Mouse (Mus musculus): ENCODE measurements around the gene Bcl2. TPM values are rescaled to one million over a fixed set of nuclear protein-coding genes. Genes with fewer than 3 reads are reported as not detected.

Gene Bcl2
- polyA plus RNA-seq, 2 experiments from 2014 or later, result 167 to 170 TPM

DNA sequence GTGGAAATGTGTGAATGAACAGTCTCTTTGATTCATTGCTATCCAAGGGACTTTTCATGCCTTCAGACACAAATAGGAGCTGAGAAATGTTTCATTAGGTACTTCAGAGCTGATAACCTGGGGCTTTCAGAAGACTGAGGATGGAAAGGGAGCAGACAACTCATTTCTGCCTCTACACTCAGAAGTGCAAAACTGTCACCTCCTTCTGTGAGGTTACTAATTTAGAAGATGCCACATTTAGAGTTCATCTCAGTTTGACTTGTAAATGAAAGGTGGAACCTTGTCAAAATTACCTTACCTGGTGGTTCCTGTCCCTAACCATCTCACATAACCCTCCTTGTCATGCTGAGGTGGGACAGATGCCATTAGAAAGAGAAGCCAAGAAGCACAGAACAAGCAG lies 128.7 kb downstream of the Bcl2 start:
- ATAC-seq, result no peak

- no peak for ATAC-seq
These were observed 129.2 kb downstream of the Bcl2 start for GRCm38 (mm10) chr1:106584824-106585223.

GRCm38 (mm10) chr1:106584273-106584672 lies 129.8 kb downstream of the Bcl2 start:
- no peak for ATAC-seq

GRCm38 (mm10) chr1:106583245-106584241 lies 130.5 kb downstream of the Bcl2 start:
- no peak for ATAC-seq

DNA sequence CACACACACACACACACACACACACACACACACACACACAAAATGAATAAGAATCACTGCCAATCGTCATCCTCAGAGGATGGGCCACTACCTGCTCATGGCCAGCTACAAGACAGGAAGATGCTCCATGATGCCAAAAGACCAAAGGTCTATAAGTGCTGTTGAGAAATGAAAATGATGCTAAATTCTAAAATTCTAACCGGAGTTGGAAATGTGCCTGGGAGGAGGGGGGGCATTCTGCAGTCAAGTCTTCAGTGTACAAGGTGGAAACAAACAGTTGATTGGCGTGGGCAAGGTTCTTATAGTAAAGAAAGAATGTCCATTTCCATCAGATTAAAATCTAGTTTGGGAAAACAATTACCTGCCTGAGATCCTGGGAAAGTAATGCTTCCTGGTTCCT lies 131.3 kb downstream of the Bcl2 start:
- ATAC-seq, result no peak

- peak; percentile 84 for ATAC-seq
These were observed 132.3 kb downstream of the Bcl2 start for GRCm38 (mm10) chr1:106581812-106582211.

- no peak for ATAC-seq
These were observed 134.3 kb downstream of the Bcl2 start for GRCm38 (mm10) chr1:106579768-106580167.

DNA sequence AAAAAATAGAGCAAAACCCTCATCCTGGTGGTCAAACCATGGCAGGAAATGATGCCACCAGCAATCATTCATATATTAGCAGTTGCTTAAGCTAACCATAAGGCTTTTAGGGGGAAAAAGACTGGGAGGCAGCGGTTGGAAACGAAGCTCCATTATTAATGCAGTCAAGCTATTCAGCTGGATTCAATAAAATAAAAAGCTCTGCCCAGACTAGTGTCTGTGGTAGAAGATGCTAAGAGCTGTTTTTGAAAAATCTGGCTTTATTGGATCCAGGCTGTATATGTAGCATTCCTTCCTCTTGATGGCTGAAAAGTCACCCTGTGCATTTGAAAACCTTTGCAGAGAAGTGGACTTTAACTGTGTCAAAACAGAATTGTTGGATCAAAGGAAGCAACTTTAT lies 141.6 kb downstream of the Bcl2 start:
- no peak for ATAC-seq

- no peak for ATAC-seq
These were observed 143.2 kb downstream of the Bcl2 start for GRCm38 (mm10) chr1:106570870-106571269.

DNA sequence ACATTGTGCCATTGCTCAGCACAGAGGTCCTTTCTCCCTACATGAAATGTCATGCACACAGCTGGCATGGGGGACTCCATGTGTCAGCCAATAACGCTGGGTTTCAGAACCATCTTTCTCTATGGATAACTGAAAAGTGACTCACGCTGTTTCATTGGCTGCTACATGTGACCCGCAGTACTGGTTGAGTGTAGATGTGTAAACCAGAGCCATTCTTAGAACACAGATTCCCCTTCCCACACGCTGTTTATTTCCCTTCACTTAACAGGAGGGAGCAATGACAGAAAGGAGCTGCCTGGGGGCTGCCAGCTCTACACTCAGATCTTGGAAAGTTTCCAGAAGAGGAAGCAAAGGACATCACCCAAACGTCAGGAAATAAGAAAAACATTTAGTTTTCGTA lies 143.7 kb downstream of the Bcl2 start:
- ATAC-seq, result peak; percentile 8

GRCm38 (mm10) chr1:106569674-106570073 lies 144.4 kb downstream of the Bcl2 start:
- ATAC-seq, result peak; percentile 81

- ATAC-seq, result no peak
These were observed 145.2 kb downstream of the Bcl2 start for GRCm38 (mm10) chr1:106568868-106569267.

DNA sequence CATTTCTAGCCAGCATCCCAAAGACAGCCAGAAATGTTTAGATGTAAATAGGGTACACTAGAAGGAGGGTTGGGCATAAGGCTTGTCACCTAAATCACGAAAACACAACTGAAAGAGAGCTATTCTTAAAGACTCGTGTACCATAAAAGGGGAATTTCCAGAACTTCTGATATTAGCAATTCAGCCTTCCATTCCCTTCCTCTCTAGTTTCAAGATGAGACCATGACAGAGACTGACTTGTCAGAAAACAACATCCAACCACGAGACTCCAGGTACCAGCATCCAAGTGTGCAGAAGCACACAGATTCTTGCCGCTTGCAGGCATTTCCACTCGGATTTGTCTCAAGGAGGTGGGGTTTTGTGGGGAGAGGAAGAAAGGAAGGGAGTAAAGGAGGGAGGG lies 146.6 kb downstream of the Bcl2 start:
- peak; percentile 18 for ATAC-seq

DNA sequence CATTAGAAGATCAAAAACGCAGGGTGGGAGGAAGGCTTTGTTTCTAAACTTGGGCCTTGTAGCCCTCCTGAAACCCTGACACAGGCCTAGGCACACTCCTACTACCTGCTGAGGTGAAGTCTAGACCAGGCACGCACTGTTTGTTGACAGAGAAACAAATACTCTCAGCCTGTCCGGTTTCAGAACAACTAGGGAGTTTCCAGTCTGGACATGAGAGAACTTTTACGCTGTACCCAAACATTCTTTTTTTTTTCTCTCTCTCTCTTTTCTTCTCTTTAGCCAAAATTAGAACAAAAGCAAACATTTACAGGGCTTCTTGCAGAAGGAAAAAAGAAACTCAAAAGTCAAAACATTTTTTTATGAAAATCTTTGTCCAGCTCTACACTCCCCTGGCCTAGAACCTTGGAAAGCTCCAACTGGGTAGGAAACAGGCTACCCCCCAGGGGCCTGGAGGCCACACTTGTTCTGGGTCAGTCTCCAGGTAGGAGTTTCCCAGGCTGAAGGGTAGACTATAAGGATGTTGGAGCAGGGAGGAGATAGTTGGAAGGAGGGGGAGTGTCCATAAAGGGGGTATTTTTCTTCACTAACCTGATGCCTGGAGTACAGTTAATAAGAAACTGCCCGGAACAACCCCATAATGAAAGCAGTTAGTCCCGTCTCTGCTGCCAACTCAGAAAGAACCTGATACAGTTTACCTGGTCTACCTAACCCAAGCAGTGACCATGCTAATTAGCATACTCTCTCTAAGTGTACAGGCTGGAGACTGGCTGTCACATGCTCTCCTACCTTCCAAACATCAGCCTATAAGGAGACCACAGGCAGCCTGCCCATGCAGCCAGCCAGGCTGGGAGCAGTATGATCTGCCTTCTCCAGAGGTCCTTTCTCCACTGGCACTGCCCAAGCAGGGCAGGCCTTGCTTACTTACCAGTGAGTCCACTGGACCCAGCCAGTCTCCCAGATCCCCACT lies 147.7 kb downstream of the Bcl2 start:
- no peak for ATAC-seq

GRCm38 (mm10) chr1:106565238-106565637 lies 148.8 kb downstream of the Bcl2 start:
- ATAC-seq, result no peak

DNA sequence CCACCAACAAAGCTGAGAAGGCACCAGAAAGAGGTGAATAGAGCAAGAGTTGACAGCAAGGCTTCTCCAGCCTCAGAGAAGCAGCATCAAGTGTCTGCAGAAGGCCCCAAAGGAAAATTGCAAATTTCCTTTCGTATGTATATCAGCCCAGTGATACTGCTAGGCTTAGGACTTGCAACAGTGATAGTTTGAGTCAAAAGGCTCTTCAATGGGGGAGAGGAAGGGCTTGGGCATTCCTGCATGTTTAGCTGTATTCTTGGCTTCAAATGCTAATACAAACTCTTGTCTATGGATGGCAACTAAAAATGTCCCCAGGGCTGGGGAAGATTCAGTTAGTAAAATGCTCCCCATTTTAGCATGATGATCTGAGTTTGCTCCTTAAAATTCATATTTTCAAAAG lies 149.6 kb downstream of the Bcl2 start:
- ATAC-seq, result no peak

GRCm38 (mm10) chr1:106562751-106563150 lies 151.3 kb downstream of the Bcl2 start:
- ATAC-seq, result no peak

DNA sequence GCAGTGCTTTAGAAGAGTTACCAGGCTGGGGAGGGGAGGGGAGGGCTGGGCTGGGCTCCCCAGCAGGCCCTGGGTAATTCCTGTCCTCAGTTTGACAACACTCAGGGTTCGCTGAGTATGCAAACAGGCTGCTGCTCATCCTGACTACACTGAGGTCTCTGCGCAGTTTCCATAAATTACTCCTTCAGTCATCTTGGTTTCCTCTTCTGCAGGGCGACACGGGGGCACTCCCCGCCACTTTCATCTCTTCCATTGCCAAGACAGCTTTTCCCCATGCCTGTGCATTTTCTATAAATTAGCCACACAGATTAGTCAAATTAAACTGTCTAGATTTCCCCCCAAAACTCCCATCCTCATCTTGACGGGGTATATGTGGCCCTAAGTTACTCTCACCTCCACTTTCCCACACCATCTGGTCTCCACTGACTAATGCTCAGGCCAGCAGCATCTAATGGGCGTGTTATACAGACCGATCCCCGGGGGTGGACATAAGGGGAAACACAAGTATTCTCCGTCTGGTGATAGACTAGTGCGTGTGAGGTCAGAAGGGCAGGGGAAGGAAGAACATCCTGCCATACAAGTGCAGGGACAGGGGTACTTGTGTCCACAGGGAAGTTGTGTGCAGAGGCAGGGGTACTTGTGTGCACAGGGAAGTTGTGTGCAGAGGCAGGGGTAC lies 152.9 kb downstream of the Bcl2 start:
- peak; percentile 46 for ATAC-seq

- peak; percentile 42 for ATAC-seq
These were observed 154.0 kb downstream of the Bcl2 start for GRCm38 (mm10) chr1:106560105-106560504.

DNA sequence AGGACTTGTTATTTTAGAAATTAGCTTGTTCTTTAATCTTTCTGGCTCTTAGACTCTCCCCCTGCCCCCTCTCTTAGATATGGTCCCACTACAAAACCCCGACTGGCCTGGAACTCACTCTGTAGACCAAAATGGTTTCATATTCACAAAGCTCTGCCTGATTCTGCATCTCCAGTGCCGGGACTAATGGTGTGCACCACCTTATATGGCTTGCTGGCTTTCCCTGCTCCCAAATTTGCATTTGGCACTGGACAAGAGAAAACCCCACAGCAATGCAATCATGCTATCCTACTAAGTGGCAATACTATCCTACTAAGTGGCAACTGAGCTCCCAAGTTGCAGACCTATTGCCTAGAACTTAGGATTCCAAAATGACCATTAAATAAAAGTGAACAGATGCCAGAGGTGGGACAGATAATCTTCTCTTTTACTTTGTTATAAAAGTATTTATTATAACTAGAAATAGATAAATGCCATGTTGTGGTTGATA lies 154.9 kb downstream of the Bcl2 start:
- ATAC-seq, result no peak

DNA sequence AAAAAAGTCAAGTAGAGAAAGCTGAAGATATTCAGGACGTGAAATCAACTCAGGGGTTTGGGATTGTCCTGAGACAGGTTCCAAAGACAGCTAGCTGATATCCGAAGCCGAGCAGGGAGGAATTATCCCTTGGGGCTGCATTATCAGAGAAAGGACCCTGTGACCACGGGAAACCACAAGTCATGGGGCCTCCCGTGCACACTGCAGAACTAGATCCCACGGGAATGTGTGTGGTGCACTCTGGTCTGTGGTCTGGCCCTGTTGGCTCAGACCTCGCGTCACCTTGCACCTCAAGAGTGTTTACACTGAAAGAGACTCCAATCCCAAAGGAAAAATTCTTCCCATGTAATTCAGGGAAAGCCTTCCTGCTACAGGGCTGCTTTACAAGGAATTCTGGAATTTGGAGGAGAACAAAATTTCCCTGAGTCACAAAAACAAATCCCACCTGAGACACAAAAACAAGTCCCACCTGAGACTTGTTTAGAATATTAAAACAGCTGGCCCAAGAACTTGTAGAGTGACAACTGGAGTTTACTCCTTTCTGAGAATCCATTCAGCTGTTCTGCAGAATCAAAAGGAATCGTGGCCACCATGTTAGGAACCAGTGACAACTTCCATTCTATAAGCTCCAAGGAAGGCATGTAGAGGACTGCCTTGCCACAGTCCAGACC lies 158.4 kb downstream of the Bcl2 start:
- ATAC-seq, result no peak
